Mouse (Mus musculus): Measurements from ENCODE around the gene Clta.

- TF ChIP-seq CTCF (IDR thresholded peaks at IDR 0.05; ENCODE audit: control insufficient read depth, insufficient read depth, low read length): no peak
- TF ChIP-seq POLR2A (IDR thresholded peaks at IDR 0.05; ENCODE audit: borderline replicate concordance, control insufficient read depth, low read depth, low read length): no peak
These were observed 57.8 kb downstream of the Clta start for GRCm38 (mm10) chr4:44062062-44062461.
